Comparison of ENCODE assay signal across 28 mouse cellular contexts in the genomic region with DNA sequence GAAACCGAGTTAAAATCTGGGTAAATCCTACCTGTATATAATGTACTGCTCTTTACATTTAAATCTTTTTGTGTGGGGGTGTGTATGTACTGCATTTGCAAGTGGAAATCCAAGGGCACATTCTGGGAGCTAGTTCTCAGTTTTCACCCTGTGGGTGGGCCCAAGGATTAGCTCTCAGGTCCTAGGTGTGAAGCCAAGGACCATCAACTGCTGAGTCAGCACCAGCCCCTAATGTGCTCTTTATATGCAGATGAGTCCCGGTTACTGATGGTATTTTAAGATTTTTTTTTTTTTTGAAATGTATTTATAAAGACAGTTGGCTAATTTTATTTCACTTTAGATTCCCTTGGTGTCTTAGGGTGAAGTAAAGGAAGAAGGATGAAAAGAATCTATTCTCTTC.
DNase-seq lines count a peak whose midpoint lies in the region; ATAC-seq lines count a peak whose summit lies in the region.
"Had no signal": no experiment of that assay in that cellular context is flagged by ENCODE, and none has a peak within 500 bp of the region (broad histone marks: within the 10 kb centered on the region; RNA-seq: fewer than 3 reads in every experiment).

No protein-coding gene starts in this region.

- H3K9ac ChIP-seq in forebrain, embryonic 16.5 days (replicated peaks; ENCODE audit: low read depth, low read length), result no peak overlapping the region
- H3K9ac ChIP-seq: embryonic facial prominence, embryonic 12.5 days; embryonic facial prominence, embryonic 15.5 days; heart, embryonic 13.5 days; hindbrain, embryonic 14.5 days had no signal

- H3K4me3 ChIP-seq in forebrain, embryonic 16.5 days (replicated peaks; ENCODE audit: low read length), result no peak overlapping the region
- H3K4me3 ChIP-seq: embryonic facial prominence, embryonic 12.5 days; embryonic facial prominence, embryonic 15.5 days; gastrocnemius, adult 2 months; heart, embryonic 13.5 days had no signal

- peaks cover 15% of the 10 kb centered on the region for H3K36me3 ChIP-seq in forebrain, embryonic 16.5 days (ENCODE audit: control insufficient read depth, insufficient read depth)

- peak; percentile 50; the same call in 1 of the 2 replicates for ATAC-seq in frontal cortex, adult (ENCODE audit: low TSS enrichment)
- ATAC-seq in forebrain, embryonic 16.5 days, result no peak
- ATAC-seq: activated CD4-positive, CD25-positive, alpha-beta regulatory T cell, adult 4 months; forebrain, embryonic 14.5 days; hindbrain, postnatal 0 days; inflammation-experienced regulatory T-cells, adult 6 months; intestine, embryonic 16.5 days; Patski had no signal

- H3K4me1 ChIP-seq in forebrain, embryonic 16.5 days (replicated peaks; ENCODE audit: control insufficient read depth, insufficient read depth, low read length), result no peaks in the 10 kb centered on the region
- H3K4me1 ChIP-seq: embryonic facial prominence, embryonic 12.5 days; embryonic facial prominence, embryonic 15.5 days; heart, embryonic 13.5 days had no signal

- no peak overlapping the region for H3K27ac ChIP-seq in forebrain, embryonic 16.5 days (ENCODE audit: low read length)
- H3K27ac ChIP-seq: embryonic facial prominence, embryonic 12.5 days; embryonic facial prominence, embryonic 15.5 days; gastrocnemius, adult 2 months; heart, embryonic 13.5 days; hindbrain, embryonic 14.5 days; hindbrain, postnatal 0 days had no signal

- DNase-seq in frontal cortex, adult 2 months (ENCODE audit: extremely low spot score in 1 of 2, low spot score in 1 of 2), result no peak
- peak; percentile 63 for DNase-seq in ES-CJ7 (ENCODE audit: low read depth, low spot score)
- DNase-seq in ZHBTc4 (ENCODE audit: low read depth, low spot score), result peak; percentile 28
- DNase-seq in retina, embryonic 14.5 days (ENCODE audit: low spot score), result no peak
- DNase-seq in layer of hippocampus, postnatal 14 days (ENCODE audit: low spot score in 2 of 2), result no peak
- DNase-seq: adrenal gland, adult 8-10 months; adrenal gland, postnatal 25 days; cerebellum, adult 18-20 months; cerebellum, adult 9-10 months; cerebellum, postnatal 25 days; gastrocnemius, adult 2 months; gastrocnemius, postnatal 14 days; heart, adult 18-20 months; heart, postnatal 14 days; heart, postnatal 4 days had no signal

- WGBS in forebrain, embryonic 16.5 days, result 77% methylated on average over 2 of the region's 2 CpGs

- no peaks in the 10 kb centered on the region for H3K27me3 ChIP-seq in forebrain, embryonic 16.5 days (replicated peaks; ENCODE audit: control insufficient read depth, insufficient read depth, low read length)
- H3K27me3 ChIP-seq: embryonic facial prominence, embryonic 12.5 days; embryonic facial prominence, embryonic 15.5 days; heart, embryonic 13.5 days; Patski had no signal

- 0 out of 2 replicates have a peak, but pooled peaks cover 2% of the 10 kb centered on the region for H3K9me3 ChIP-seq in forebrain, embryonic 16.5 days (ENCODE audit: control insufficient read depth, low read length)
- H3K9me3 ChIP-seq: embryonic facial prominence, embryonic 12.5 days; embryonic facial prominence, embryonic 15.5 days; G1E; heart, embryonic 13.5 days had no signal

- no peak overlapping the region for H3K4me2 ChIP-seq in forebrain, embryonic 16.5 days (ENCODE audit: low read length)
- H3K4me2 ChIP-seq: embryonic facial prominence, embryonic 12.5 days; embryonic facial prominence, embryonic 15.5 days; heart, embryonic 13.5 days; hindbrain, embryonic 14.5 days had no signal

Comparison
In these comparisons a context has a peak if more than half of its experiments do, and no peak if none do; other contexts are left out.
1. DNase-seq: peak in ES-CJ7 (single experiment) and ZHBTc4 (single experiment); none in frontal cortex, adult 2 months (0 of 2), retina, embryonic 14.5 days (single experiment) and layer of hippocampus, postnatal 14 days (0 of 2).